Mouse (Mus musculus): ENCODE measurements around the gene Fbxo30. TPM values are rescaled to one million over a fixed set of nuclear protein-coding genes. Genes with fewer than 3 reads are reported as not detected.

The Fbxo30 gene
- polyA plus RNA-seq (2014; fragmentation: Illumina TruSeq; extraction: RNeasy Lipid Tissue Mini Kit (QIAGEN cat#74804); ENCODE audit: low read depth, low replicate concordance): 10.8 TPM

GRCm38 (mm10) chr10:11280578-11281463, at the start of gene Fbxo30:
Fbxo30 (plus strand) TSS chr10:11281330.

GRCm38 (mm10) chr10:11343205-11344141, 62.3 kb downstream of the Fbxo30 start, which contains the start of gene Epm2a:
Epm2a (plus strand) TSS chr10:11343404.

Other genes starting within 250 kb of the Fbxo30 start
- 0.21 TPM for gene Grm1, start 199.0 kb upstream of the Fbxo30 start, polyA plus RNA-seq (2014; fragmentation: Illumina TruSeq; extraction: RNeasy Lipid Tissue Mini Kit (QIAGEN cat#74804); ENCODE audit: low read depth, low replicate concordance)
- gene Shprh, start 131.9 kb upstream of the Fbxo30 start, polyA plus RNA-seq (2014; fragmentation: Illumina TruSeq; extraction: RNeasy Lipid Tissue Mini Kit (QIAGEN cat#74804); ENCODE audit: low read depth, low replicate concordance): 8.2 TPM
- gene Epm2a, start 62.1 kb downstream of the Fbxo30 start, polyA plus RNA-seq (2014; fragmentation: Illumina TruSeq; extraction: RNeasy Lipid Tissue Mini Kit (QIAGEN cat#74804); ENCODE audit: low read depth, low replicate concordance): 11.0 TPM

Measured in adipose tissue, adult 10 weeks (tissue).